Mouse (Mus musculus) intestine, embryonic 16.5 days (tissue): Measurements from ENCODE around the gene Ndufs4. TPM values are rescaled to one million over a fixed set of nuclear protein-coding genes. Genes with fewer than 3 reads are reported as not detected.

Experiments used
- ATAC-seq: fragments of 200-750 bp; cut with Nextera tagmentation; 2 replicates; pipeline ENCODE4 v1.8.0; 2017; ENCODE audit warnings: moderate TSS enrichment, moderate library complexity
- H3K27ac ChIP-seq: fragments of 300-500 bp; sonication (generic); 2 replicates; pipeline ENCODE4 v1.5.1; 2014; ENCODE audit warnings: mild to moderate bottlenecking, low read length
- H3K27me3 ChIP-seq: fragments of 300-500 bp; sonication (generic); replicated peaks from 2 replicates; pipeline ENCODE4 v1.6.1; 2014; ENCODE audit warnings: low read length, control low read depth, mixed read lengths; ENCODE audit not compliant: control insufficient read depth, insufficient read depth
- H3K36me3 ChIP-seq: fragments of 300-500 bp; sonication (generic); 2 replicates; pipeline ENCODE4 v1.6.1; 2014; ENCODE audit warnings: low read length, control low read depth; ENCODE audit not compliant: control insufficient read depth, insufficient read depth
- H3K4me1 ChIP-seq: fragments of 300-500 bp; sonication (generic); 2 replicates; pipeline ENCODE4 v1.6.1; 2014; ENCODE audit warnings: low read length, control low read depth, mixed read lengths; ENCODE audit not compliant: control insufficient read depth, insufficient read depth
- H3K4me2 ChIP-seq: fragments of 300-500 bp; sonication (generic); 2 replicates; pipeline ENCODE4 v1.6.1; 2014; ENCODE audit warnings: low read depth, low read length, control low read depth
- H3K4me3 ChIP-seq: fragments of 300-500 bp; sonication (generic); 2 replicates; pipeline ENCODE4 v1.5.1; 2014; ENCODE audit warnings: mild to moderate bottlenecking, low read length
- H3K9ac ChIP-seq: fragments of 300-500 bp; sonication (generic); 2 replicates; pipeline ENCODE4 v1.6.1; 2014; ENCODE audit warnings: low read depth, low read length
- H3K9me3 ChIP-seq: fragments of 300-500 bp; sonication (generic); 2 replicates; pipeline ENCODE4 v1.6.1; 2016; ENCODE audit warnings: low read length, control low read depth; ENCODE audit not compliant: control insufficient read depth
- WGBS: fragments of 180-500 bp; shearing (Covaris S2); extraction: QIAGEN DNeasy Blood & Tissue Kit; methylation state at CpG from one replicate; pipeline ENCODE4 v1.1.7; 2014; 5-methylcytosine and 5-hydroxymethylcytosine counted together
- polyA plus RNA-seq: library from polyadenylated mRNA; unstranded; fragments of >200 nt; fragmentation: Nextera tagmentation; extraction: Ambion mirVana; gene quantifications from 2 replicates; pipeline ENCODE4 v1.2.1, GENCODE M21; 2015

Gene Ndufs4
- polyA plus RNA-seq, 1 experiment from 2014 or later, result 322 TPM

- Histone ChIP-seq H3K4me2 (no peak overlapping the region), H3K4me3 (no peak overlapping the region), H3K9me3 (no peaks in the 10 kb centered on the region), H3K36me3 (no peaks in the 10 kb centered on the region), H3K9ac (no peak overlapping the region), H3K4me1 (no peaks in the 10 kb centered on the region), H3K27me3 (no peaks in the 10 kb centered on the region), H3K27ac (no peak overlapping the region)
- no peak for ATAC-seq
- WGBS, result 71% methylated on average over 8 of the region's 8 CpGs
Measured at GRCm38 (mm10) chr13:114351321-114351946, 36.6 kb downstream of the Ndufs4 start.

DNA sequence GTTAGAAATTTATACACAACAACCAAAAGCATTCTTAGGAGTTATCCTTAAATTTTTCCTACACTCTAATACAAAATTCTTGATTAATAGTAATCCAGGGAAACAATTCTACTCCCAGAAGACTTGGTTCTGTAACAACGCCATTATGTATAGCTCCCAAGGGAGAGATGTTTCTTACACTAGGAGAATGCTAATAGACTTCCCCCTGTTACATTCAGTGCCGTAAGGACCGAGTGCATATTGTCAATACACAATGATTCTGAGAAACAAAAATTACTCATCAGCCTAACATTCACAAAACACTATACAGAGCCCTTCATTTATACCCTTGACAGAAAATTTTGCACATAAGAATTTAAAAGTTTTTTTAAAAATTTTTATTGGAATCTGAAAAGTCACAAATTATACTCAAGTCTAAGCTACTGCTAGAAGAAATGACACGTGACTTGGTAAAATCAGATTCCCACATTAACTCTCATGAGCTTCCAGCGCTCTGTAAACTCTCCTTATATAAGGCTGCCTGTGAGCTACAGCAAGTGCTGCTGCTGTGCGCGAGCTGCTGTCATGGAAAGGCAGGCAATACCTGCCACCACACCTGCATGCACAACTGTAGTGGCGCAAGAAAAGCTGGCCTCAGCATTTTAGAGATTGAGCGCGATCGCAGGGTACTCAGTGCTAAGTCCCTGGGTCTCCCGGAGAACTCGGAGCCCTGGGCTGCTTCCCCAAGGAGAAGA, 42.9 kb downstream of the Ndufs4 start:
- Histone ChIP-seq H3K9ac (no peak overlapping the region), H3K4me2 (no peak overlapping the region), H3K9me3 (no peaks in the 10 kb centered on the region), H3K4me1 (no peaks in the 10 kb centered on the region), H3K27me3 (no peaks in the 10 kb centered on the region), H3K27ac (no peak overlapping the region), H3K4me3 (no peak overlapping the region), H3K36me3 (no peaks in the 10 kb centered on the region)
- 79% methylated on average over 13 of the region's 13 CpGs for WGBS
- ATAC-seq, result no peak

DNA sequence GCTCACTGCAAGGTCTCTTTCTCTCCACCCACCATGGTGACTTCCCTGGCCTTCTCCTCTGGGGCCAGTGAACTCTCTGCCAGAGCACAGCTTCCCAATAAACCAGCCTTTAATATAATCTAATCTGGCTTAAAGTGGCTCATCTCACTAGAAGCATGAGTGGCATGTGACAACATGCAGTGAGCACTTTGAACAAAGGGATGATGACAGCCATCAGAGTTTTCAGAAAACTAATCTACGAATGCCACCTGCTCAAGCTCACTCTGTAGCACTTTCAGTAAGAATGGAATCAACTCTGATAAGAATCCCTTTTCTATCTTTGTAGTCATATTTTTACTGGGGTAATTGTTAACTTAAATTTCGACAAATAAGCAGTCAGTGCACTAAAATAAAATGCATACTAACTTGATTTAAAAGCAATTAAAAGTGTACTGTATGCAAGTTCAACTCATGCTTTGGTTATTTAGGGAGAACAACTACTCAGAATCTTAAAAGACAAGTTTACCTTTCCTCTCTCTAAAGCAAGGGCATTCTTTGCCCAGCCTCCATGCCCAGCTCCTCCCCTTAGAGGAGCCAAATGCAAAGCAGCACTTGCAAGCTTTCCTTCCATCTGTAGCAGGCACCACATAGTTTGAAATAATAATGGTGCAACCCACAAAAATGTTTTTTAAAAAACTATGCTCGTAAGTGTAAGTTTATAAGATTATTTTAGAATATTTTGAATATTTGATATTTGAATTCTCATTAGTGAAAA, 43.7 kb downstream of the Ndufs4 start:
- H3K27me3 ChIP-seq, result no peaks in the 10 kb centered on the region
- H3K27ac ChIP-seq, result no peak overlapping the region
- WGBS, result 78% methylated on average over 3 of the region's 3 CpGs
- no peak for ATAC-seq
- H3K4me3 ChIP-seq, result no peak overlapping the region
- H3K9ac ChIP-seq, result no peak overlapping the region
- no peaks in the 10 kb centered on the region for H3K9me3 ChIP-seq
- no peak overlapping the region for H3K4me2 ChIP-seq
- no peaks in the 10 kb centered on the region for H3K4me1 ChIP-seq
- H3K36me3 ChIP-seq, result no peaks in the 10 kb centered on the region

GRCm38 (mm10) chr13:114343001-114343400, 45.1 kb downstream of the Ndufs4 start:
- H3K27me3 ChIP-seq, result no peaks in the 10 kb centered on the region
- WGBS, result 40% methylated on average over 8 of the region's 8 CpGs
- no peaks in the 10 kb centered on the region for H3K9me3 ChIP-seq
- ATAC-seq, result no peak
- H3K4me1 ChIP-seq, result no peaks in the 10 kb centered on the region
- no peak overlapping the region for H3K4me2 ChIP-seq
- no peak overlapping the region for H3K4me3 ChIP-seq
- H3K9ac ChIP-seq, result no peak overlapping the region
- H3K27ac ChIP-seq, result no peak overlapping the region
- H3K36me3 ChIP-seq, result no peaks in the 10 kb centered on the region

- Histone ChIP-seq H3K4me3 (no peak overlapping the region), H3K4me1 (no peaks in the 10 kb centered on the region), H3K4me2 (no peak overlapping the region), H3K27ac (no peak overlapping the region), H3K36me3 (no peaks in the 10 kb centered on the region), H3K27me3 (no peaks in the 10 kb centered on the region), H3K9me3 (no peaks in the 10 kb centered on the region), H3K9ac (no peak overlapping the region)
- ATAC-seq, result no peak
- WGBS, result 62% methylated on average over 2 of the region's 2 CpGs
Measured at GRCm38 (mm10) chr13:114319835-114320389, 68.1 kb downstream of the Ndufs4 start.

DNA sequence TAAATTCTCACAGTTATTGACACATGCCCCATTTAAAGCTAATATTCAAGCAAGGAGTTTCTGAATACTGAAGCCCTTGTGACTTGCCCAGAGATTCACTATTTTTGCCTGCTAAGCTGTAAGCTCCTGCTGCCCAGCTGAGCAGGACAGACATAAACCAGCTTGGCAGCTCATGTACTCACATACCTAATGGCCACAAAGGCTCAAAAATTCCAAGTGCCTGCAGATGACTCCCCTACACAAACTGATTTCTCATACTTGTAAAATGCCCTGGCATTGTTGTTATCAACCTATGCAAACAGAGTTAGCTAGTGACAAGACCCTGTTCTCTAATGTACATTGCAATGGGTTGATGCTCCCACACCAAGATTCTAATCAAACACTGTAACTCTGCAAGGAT, 68.9 kb downstream of the Ndufs4 start:
- Histone ChIP-seq H3K27me3 (no peaks in the 10 kb centered on the region), H3K9ac (no peak overlapping the region), H3K4me3 (no peak overlapping the region), H3K27ac (no peak overlapping the region), H3K4me1 (no peaks in the 10 kb centered on the region), H3K36me3 (no peaks in the 10 kb centered on the region), H3K9me3 (no peaks in the 10 kb centered on the region), H3K4me2 (no peak overlapping the region)
- no peak for ATAC-seq

DNA sequence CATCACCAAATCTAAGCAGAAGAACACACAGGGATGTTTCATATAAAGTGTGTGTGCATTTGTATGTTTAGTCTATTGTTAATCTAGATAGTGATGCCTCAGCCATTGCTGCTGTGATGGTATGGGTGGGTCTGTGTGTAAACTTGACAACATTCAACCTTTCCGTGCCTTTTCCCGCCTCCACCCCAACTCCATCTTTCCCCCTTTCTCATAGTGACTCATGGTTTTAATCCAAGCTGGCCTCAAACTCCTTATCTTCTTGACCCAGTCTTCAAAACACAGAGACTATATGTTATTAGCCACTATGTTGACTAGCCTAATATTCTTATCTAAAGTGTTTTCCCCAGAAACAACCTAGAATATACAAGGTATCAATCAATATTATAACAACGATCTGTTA, 72.7 kb downstream of the Ndufs4 start:
- Histone ChIP-seq H3K4me1 (no peaks in the 10 kb centered on the region), H3K4me3 (no peak overlapping the region), H3K27ac (no peak overlapping the region), H3K4me2 (no peak overlapping the region), H3K9me3 (no peaks in the 10 kb centered on the region), H3K36me3 (no peaks in the 10 kb centered on the region), H3K9ac (no peak overlapping the region), H3K27me3 (no peaks in the 10 kb centered on the region)
- ATAC-seq, result no peak
- WGBS, result 86% methylated on average over 3 of the region's 3 CpGs

- H3K9me3 ChIP-seq, result no peaks in the 10 kb centered on the region
- H3K4me2 ChIP-seq, result no peak overlapping the region
- H3K4me3 ChIP-seq, result no peak overlapping the region
- H3K4me1 ChIP-seq, result no peaks in the 10 kb centered on the region
- no peak overlapping the region for H3K27ac ChIP-seq
- no peaks in the 10 kb centered on the region for H3K36me3 ChIP-seq
- no peak for ATAC-seq
- 73% methylated on average over 3 of the region's 3 CpGs for WGBS
- H3K9ac ChIP-seq, result no peak overlapping the region
- H3K27me3 ChIP-seq, result no peaks in the 10 kb centered on the region
Measured at GRCm38 (mm10) chr13:114314953-114315352, 73.1 kb downstream of the Ndufs4 start.

GRCm38 (mm10) chr13:114310591-114310990, 77.5 kb downstream of the Ndufs4 start:
- Histone ChIP-seq H3K27me3 (no peaks in the 10 kb centered on the region), H3K4me1 (no peaks in the 10 kb centered on the region), H3K36me3 (no peaks in the 10 kb centered on the region), H3K9me3 (no peaks in the 10 kb centered on the region), H3K27ac (no peak overlapping the region), H3K4me2 (no peak overlapping the region), H3K4me3 (no peak overlapping the region), H3K9ac (no peak overlapping the region)
- 95% methylated on average over 11 of the region's 11 CpGs for WGBS
- no peak for ATAC-seq
